Mouse (Mus musculus): Measurements from ENCODE around the gene Myo10.

The Myo10 gene

GRCm38 (mm10) chr15:25769524-25770255 is 147.4 kb downstream of the Myo10 start:
- DNase-seq: no peak

GRCm38 (mm10) chr15:25771782-25772181 is 149.5 kb downstream of the Myo10 start:
- DNase-seq: no peak

GRCm38 (mm10) chr15:25773711-25774513 is 151.6 kb downstream of the Myo10 start:
- DNase-seq: peak; percentile 67 to 70

- no peak for DNase-seq
Observed at GRCm38 (mm10) chr15:25778937-25779336, 156.6 kb downstream of the Myo10 start.

- no peak for DNase-seq
Observed at GRCm38 (mm10) chr15:25779522-25780191, 157.3 kb downstream of the Myo10 start.

GRCm38 (mm10) chr15:25781053-25781452 is 158.7 kb downstream of the Myo10 start:
- no peak for DNase-seq

- no peak for DNase-seq
Observed at GRCm38 (mm10) chr15:25785456-25786390, 163.4 kb downstream of the Myo10 start.

GRCm38 (mm10) chr15:25787406-25787805 is 165.1 kb downstream of the Myo10 start:
- no peak for DNase-seq

- DNase-seq: no peak
Observed at GRCm38 (mm10) chr15:25787965-25788364, 165.6 kb downstream of the Myo10 start.

GRCm38 (mm10) chr15:25788565-25788964 is 166.2 kb downstream of the Myo10 start:
- no peak for DNase-seq

- no peak for DNase-seq
Observed at GRCm38 (mm10) chr15:25789241-25789640, 166.9 kb downstream of the Myo10 start.

- DNase-seq: peak in 1 of 2 experiments; percentile 15
Observed at GRCm38 (mm10) chr15:25791660-25792353, 169.5 kb downstream of the Myo10 start.

GRCm38 (mm10) chr15:25794123-25794522 is 171.8 kb downstream of the Myo10 start:
- DNase-seq: no peak

- no peak for DNase-seq
Observed at GRCm38 (mm10) chr15:25795496-25795895, 173.2 kb downstream of the Myo10 start.

- DNase-seq: peak; percentile 43 to 51
Observed at GRCm38 (mm10) chr15:25796353-25796752, 174.0 kb downstream of the Myo10 start.

GRCm38 (mm10) chr15:25797179-25797578 is 174.9 kb downstream of the Myo10 start:
- DNase-seq: no peak

GRCm38 (mm10) chr15:25797888-25798287 is 175.6 kb downstream of the Myo10 start:
- no peak for DNase-seq

- DNase-seq: no peak
Observed at GRCm38 (mm10) chr15:25801726-25802125, 179.4 kb downstream of the Myo10 start.

- DNase-seq: no peak
Observed at GRCm38 (mm10) chr15:25802194-25802593, 179.9 kb downstream of the Myo10 start.

GRCm38 (mm10) chr15:25803111-25803510 is 180.8 kb downstream of the Myo10 start:
- no peak for DNase-seq

GRCm38 (mm10) chr15:25805336-25806110 is 183.2 kb downstream of the Myo10 start:
- DNase-seq: peak; percentile 84 to 86
